Mouse (Mus musculus): ENCODE results near the gene Irak1. TPM values are rescaled to one million over a fixed set of nuclear protein-coding genes. Genes with fewer than 3 reads are reported as not detected.
A peak's percentile ranks its signal among the peaks of the same experiment; 100 is the strongest.

Gene Irak1
- polyA plus RNA-seq, 1 experiment from 2014 or later, result 27.4 TPM

DNA sequence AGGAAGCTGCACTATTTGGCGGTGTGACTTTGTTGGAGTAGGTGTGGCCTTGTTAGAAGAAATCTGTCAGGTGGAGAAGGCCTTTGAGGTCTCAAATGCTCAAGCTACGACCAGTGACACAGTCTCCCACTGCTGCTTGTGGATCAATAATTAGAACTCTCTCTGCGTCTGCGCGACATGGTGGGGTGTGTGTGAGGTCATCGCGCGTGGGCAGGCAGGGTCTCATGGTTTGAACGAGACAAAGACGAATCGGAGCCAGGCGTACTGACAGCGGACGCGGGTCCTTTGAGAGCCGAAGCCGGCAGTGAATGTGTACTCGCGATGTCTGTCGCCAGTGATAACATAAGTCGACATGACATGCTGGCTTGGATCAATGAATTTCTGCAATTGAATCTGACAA is 17.3 kb downstream of the Irak1 start:
- Histone ChIP-seq H3K27me3 (ENCODE audit: control insufficient read depth, insufficient read depth, low read length) (no peaks in the 10 kb centered on the region), H3K9ac (ENCODE audit: low read depth, low read length) (no peak overlapping the region), H3K27ac (ENCODE audit: low read depth, low read length) (no peak overlapping the region), H3K4me2 (replicated peaks; ENCODE audit: low read depth, low read length) (no peak overlapping the region), H3K4me3 (ENCODE audit: low read depth, low read length) (no peak overlapping the region), H3K9me3 (ENCODE audit: control insufficient read depth, low read length) (no peaks in the 10 kb centered on the region), H3K36me3 (ENCODE audit: control insufficient read depth, insufficient read depth, low read length) (no peaks in the 10 kb centered on the region), H3K4me1 (replicated peaks; ENCODE audit: control insufficient read depth, insufficient read depth, low read length) (no peaks in the 10 kb centered on the region)
- no peak for DNase-seq (ENCODE audit: low spot score)
- no peak for ATAC-seq (ENCODE audit: low FRiP score)
- WGBS, result 75% methylated on average over 21 of the region's 21 CpGs

DNA sequence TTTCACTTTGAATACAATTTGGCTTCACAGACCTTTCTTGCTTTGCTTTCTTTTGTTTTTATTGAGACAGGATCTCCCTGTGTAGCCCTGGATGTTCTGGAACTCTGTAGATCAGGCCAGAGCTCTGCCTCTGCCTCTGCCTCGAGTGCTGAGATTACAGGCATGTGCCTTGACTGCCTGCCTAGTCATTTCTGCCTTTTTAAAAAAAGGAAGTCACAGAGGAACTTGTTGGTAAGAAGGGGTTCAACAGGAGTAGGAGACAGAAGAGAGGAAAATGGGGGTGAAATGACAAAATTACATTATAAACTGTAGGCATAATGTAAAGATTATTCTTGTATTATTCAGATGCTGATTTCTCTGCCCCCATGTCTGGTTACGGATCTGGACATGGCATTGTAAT is 20.1 kb downstream of the Irak1 start:
- Histone ChIP-seq H3K27me3 (ENCODE audit: control insufficient read depth, insufficient read depth, low read length) (no peaks in the 10 kb centered on the region), H3K4me3 (ENCODE audit: low read depth, low read length) (no peak overlapping the region), H3K36me3 (ENCODE audit: control insufficient read depth, insufficient read depth, low read length) (no peaks in the 10 kb centered on the region), H3K27ac (ENCODE audit: low read depth, low read length) (no peak overlapping the region), H3K9me3 (ENCODE audit: control insufficient read depth, low read length) (no peaks in the 10 kb centered on the region), H3K9ac (ENCODE audit: low read depth, low read length) (no peak overlapping the region), H3K4me1 (replicated peaks; ENCODE audit: control insufficient read depth, insufficient read depth, low read length) (no peaks in the 10 kb centered on the region), H3K4me2 (replicated peaks; ENCODE audit: low read depth, low read length) (no peak overlapping the region)
- 62% methylated on average over 2 of the region's 2 CpGs for WGBS
- DNase-seq (ENCODE audit: low spot score), result no peak
- no peak for ATAC-seq (ENCODE audit: low FRiP score)

- H3K27me3 ChIP-seq (ENCODE audit: control insufficient read depth, insufficient read depth, low read length), result no peaks in the 10 kb centered on the region
- DNase-seq (ENCODE audit: low spot score) (no peak), ATAC-seq (ENCODE audit: low FRiP score) (no peak)
- H3K9me3 ChIP-seq (ENCODE audit: control insufficient read depth, low read length), result no peaks in the 10 kb centered on the region
- H3K4me1 ChIP-seq (replicated peaks; ENCODE audit: control insufficient read depth, insufficient read depth, low read length), result no peaks in the 10 kb centered on the region
- no peak overlapping the region for H3K4me2 ChIP-seq (replicated peaks; ENCODE audit: low read depth, low read length)
- H3K4me3 ChIP-seq (ENCODE audit: low read depth, low read length), result no peak overlapping the region
- no peak overlapping the region for H3K9ac ChIP-seq (ENCODE audit: low read depth, low read length)
- H3K27ac ChIP-seq (ENCODE audit: low read depth, low read length), result no peak overlapping the region
- 80% methylated on average over 3 of the region's 3 CpGs for WGBS
- no peaks in the 10 kb centered on the region for H3K36me3 ChIP-seq (ENCODE audit: control insufficient read depth, insufficient read depth, low read length)
These were observed 22.7 kb downstream of the Irak1 start for GRCm38 (mm10) chrX:74001024-74001423.

DNA sequence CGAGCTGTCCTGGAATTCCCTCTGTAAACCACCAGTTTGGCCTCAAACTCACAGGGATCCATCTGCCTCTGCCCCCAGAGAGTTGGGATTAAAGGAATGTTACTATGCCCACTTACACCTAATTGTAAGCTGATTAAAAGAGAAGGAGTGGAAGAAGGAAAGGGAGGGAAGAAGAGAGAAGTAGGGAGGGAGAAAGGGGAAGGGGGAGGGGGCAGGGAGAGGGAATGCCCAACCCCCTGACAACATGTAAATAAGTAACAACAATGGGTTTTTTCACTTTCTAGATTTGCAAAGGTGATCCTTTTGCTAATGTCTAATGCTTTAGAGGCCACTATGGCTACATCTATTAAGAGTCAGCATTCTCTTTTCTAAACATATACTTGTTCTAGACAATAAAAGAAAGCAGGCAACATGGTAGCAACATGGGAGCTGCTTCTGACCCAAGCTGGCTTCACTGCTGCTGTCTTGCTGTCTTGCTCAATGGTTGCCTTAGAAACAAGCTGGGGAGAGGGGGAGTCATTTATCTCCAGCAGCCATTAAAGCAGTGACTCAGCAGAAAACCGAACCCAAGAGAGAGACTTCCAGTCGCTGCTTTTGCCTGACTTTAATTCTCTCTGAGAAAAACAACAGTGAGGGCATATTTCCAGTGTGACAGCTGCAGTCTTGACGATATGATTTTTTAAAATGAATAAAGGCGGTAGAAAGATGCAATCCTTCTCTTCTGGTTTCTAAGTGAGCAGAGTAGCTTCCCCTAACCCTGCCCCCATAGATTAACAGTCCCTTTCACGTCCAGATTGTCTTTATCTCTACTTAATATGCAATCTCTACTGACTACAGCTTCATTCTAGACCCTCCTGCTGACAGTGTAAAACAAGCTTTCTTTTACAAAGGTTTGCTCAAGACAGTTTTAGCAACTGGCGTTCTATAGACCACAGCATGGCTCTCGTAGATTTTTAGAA is 24.5 kb downstream of the Irak1 start:
- Histone ChIP-seq H3K4me3 (ENCODE audit: low read depth, low read length) (no peak overlapping the region), H3K27ac (ENCODE audit: low read depth, low read length) (peak overlapping the region; percentile 62)

DNA sequence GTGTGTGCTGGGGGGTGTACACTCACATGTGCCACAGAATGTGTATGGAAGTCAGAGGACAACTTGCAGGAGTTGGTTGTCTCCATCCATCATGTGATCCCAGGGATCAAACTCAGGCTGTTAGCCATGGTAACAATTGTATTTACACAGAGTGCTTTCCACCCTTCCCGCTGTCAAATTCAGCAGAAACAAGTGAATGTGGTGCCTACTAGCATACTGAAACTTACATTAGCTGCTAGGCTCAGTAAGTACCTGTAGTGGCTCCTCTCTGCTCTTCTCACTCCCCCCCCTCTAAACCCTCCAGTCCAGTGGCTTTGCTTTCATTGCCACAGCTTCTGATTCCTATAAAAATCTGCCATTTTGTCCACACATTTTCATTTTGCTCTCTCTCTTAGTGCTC is 45.9 kb downstream of the Irak1 start:
- no peak for DNase-seq (ENCODE audit: low spot score)
- 78% methylated on average over 1 of the region's 1 CpGs for WGBS
- Histone ChIP-seq H3K9me3 (ENCODE audit: control insufficient read depth, low read length) (no peaks in the 10 kb centered on the region), H3K4me3 (ENCODE audit: low read depth, low read length) (no peak overlapping the region), H3K27ac (ENCODE audit: low read depth, low read length) (no peak overlapping the region), H3K9ac (ENCODE audit: low read depth, low read length) (no peak overlapping the region), H3K4me1 (replicated peaks; ENCODE audit: control insufficient read depth, insufficient read depth, low read length) (no peaks in the 10 kb centered on the region), H3K27me3 (ENCODE audit: control insufficient read depth, insufficient read depth, low read length) (no peaks in the 10 kb centered on the region), H3K4me2 (replicated peaks; ENCODE audit: low read depth, low read length) (no peak overlapping the region), H3K36me3 (ENCODE audit: control insufficient read depth, insufficient read depth, low read length) (no peaks in the 10 kb centered on the region)
- ATAC-seq (ENCODE audit: low FRiP score), result no peak

More for the DNA sequence above, 24.5 kb downstream of the Irak1 start:
- Histone ChIP-seq H3K4me1 (replicated peaks; ENCODE audit: control insufficient read depth, insufficient read depth, low read length) (no peaks in the 10 kb centered on the region), H3K27me3 (ENCODE audit: control insufficient read depth, insufficient read depth, low read length) (no peaks in the 10 kb centered on the region), H3K36me3 (ENCODE audit: control insufficient read depth, insufficient read depth, low read length) (no peaks in the 10 kb centered on the region), H3K9me3 (ENCODE audit: control insufficient read depth, low read length) (no peaks in the 10 kb centered on the region), H3K4me2 (replicated peaks; ENCODE audit: low read depth, low read length) (0 out of 2 replicates have a peak overlapping the region, but pooled peaks have one; percentile 6), H3K9ac (ENCODE audit: low read depth, low read length) (no peak overlapping the region)
- peak; percentile 87 for ATAC-seq (ENCODE audit: low FRiP score)
- peak; percentile 58 for DNase-seq (ENCODE audit: low spot score)
- 33% methylated on average over 8 of the region's 8 CpGs for WGBS

DNA sequence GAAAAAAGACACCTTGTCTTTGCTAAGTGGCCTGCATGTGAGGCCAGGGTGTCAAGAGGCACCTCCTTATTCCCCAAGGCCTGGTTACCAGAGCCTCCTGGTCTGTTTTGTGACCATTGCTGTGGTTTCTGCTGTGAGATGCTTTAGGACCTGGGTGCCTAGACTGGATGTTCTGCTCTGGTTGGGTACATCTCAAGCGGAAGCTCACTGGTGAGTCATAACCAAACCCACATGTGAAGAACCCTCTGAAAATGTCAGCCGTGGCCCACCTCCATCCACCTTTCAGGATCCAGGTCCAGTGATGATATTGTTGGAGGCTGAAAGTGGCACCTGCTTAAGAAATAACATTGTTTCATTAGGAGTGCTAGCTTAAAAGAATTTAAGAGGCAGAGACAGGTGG is 47.4 kb downstream of the Irak1 start:
- DNase-seq (ENCODE audit: low spot score) (no peak), ATAC-seq (ENCODE audit: low FRiP score) (no peak)
- Histone ChIP-seq H3K27me3 (ENCODE audit: control insufficient read depth, insufficient read depth, low read length) (no peaks in the 10 kb centered on the region), H3K4me2 (replicated peaks; ENCODE audit: low read depth, low read length) (no peak overlapping the region), H3K4me3 (ENCODE audit: low read depth, low read length) (no peak overlapping the region), H3K9me3 (ENCODE audit: control insufficient read depth, low read length) (no peaks in the 10 kb centered on the region), H3K9ac (ENCODE audit: low read depth, low read length) (no peak overlapping the region), H3K27ac (ENCODE audit: low read depth, low read length) (no peak overlapping the region), H3K4me1 (replicated peaks; ENCODE audit: control insufficient read depth, insufficient read depth, low read length) (no peaks in the 10 kb centered on the region), H3K36me3 (ENCODE audit: control insufficient read depth, insufficient read depth, low read length) (no peaks in the 10 kb centered on the region)
- 93% methylated on average over 2 of the region's 2 CpGs for WGBS

DNA sequence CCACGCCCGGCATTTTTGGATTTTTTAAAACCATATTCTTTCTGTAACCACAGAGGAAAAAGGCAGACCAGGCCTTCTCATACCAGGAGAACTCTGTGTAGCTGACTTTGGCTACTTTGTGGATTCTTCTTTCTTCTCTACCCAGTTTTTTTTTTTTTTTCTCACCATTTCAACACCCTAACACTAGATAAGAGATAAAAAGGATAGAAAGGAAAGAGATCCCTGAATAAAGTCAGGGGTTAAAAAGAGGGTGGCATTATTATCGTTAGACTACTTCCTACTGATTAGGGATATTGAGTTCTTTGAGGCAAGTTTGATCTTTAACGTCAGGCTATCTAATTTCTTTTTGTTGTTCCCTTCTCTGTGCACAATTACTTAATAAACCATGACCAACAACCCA is 50.9 kb downstream of the Irak1 start:
- Histone ChIP-seq H3K27ac (ENCODE audit: low read depth, low read length) (no peak overlapping the region), H3K4me3 (ENCODE audit: low read depth, low read length) (no peak overlapping the region), H3K9ac (ENCODE audit: low read depth, low read length) (no peak overlapping the region), H3K36me3 (ENCODE audit: control insufficient read depth, insufficient read depth, low read length) (no peaks in the 10 kb centered on the region), H3K4me2 (replicated peaks; ENCODE audit: low read depth, low read length) (no peak overlapping the region), H3K27me3 (ENCODE audit: control insufficient read depth, insufficient read depth, low read length) (no peaks in the 10 kb centered on the region), H3K9me3 (ENCODE audit: control insufficient read depth, low read length) (no peaks in the 10 kb centered on the region), H3K4me1 (replicated peaks; ENCODE audit: control insufficient read depth, insufficient read depth, low read length) (no peaks in the 10 kb centered on the region)
- DNase-seq (ENCODE audit: low spot score) (no peak), ATAC-seq (ENCODE audit: low FRiP score) (no peak)
- 72% methylated on average over 4 of the region's 4 CpGs for WGBS

GRCm38 (mm10) chrX:73970781-73971180 is 52.9 kb downstream of the Irak1 start:
- H3K27me3 ChIP-seq (ENCODE audit: control insufficient read depth, insufficient read depth, low read length), result no peaks in the 10 kb centered on the region; the same call in 1 of the 2 replicates
- no peak overlapping the region for H3K27ac ChIP-seq (ENCODE audit: low read depth, low read length)
- H3K4me3 ChIP-seq (ENCODE audit: low read depth, low read length), result no peak overlapping the region
- no peak overlapping the region for H3K4me2 ChIP-seq (replicated peaks; ENCODE audit: low read depth, low read length)
- ATAC-seq (ENCODE audit: low FRiP score) (no peak), DNase-seq (ENCODE audit: low spot score) (no peak)
- no peaks in the 10 kb centered on the region for H3K36me3 ChIP-seq (ENCODE audit: control insufficient read depth, insufficient read depth, low read length)
- no peak overlapping the region for H3K9ac ChIP-seq (ENCODE audit: low read depth, low read length)
- no peaks in the 10 kb centered on the region for H3K9me3 ChIP-seq (ENCODE audit: control insufficient read depth, low read length)
- H3K4me1 ChIP-seq (replicated peaks; ENCODE audit: control insufficient read depth, insufficient read depth, low read length), result no peaks in the 10 kb centered on the region

- no peak overlapping the region for H3K4me2 ChIP-seq (replicated peaks; ENCODE audit: low read depth, low read length)
- H3K9ac ChIP-seq (ENCODE audit: low read depth, low read length), result no peak overlapping the region
- WGBS, result 89% methylated on average over 2 of the region's 2 CpGs
- DNase-seq (ENCODE audit: low spot score) (no peak), ATAC-seq (ENCODE audit: low FRiP score) (no peak)
- H3K9me3 ChIP-seq (ENCODE audit: control insufficient read depth, low read length), result no peaks in the 10 kb centered on the region
- no peak overlapping the region for H3K27ac ChIP-seq (ENCODE audit: low read depth, low read length)
- no peak overlapping the region for H3K4me3 ChIP-seq (ENCODE audit: low read depth, low read length)
- no peaks in the 10 kb centered on the region for H3K4me1 ChIP-seq (replicated peaks; ENCODE audit: control insufficient read depth, insufficient read depth, low read length)
- H3K36me3 ChIP-seq (ENCODE audit: control insufficient read depth, insufficient read depth, low read length), result no peaks in the 10 kb centered on the region
- no peaks in the 10 kb centered on the region; the same call in 1 of the 2 replicates for H3K27me3 ChIP-seq (ENCODE audit: control insufficient read depth, insufficient read depth, low read length)
These were observed 54.0 kb downstream of the Irak1 start for GRCm38 (mm10) chrX:73969729-73970128.

Data from hindbrain, embryonic 11.5 days (tissue).